ENCODE assay signal across 13 mouse cellular contexts in genomic region chr9:57431202-57431601, GRCm38 (mm10). TPM values are rescaled to one million over a fixed set of nuclear protein-coding genes. Genes with fewer than 3 reads are reported as not detected.
DNase-seq lines count a peak whose midpoint lies in the region; ATAC-seq lines count a peak whose summit lies in the region.
"Had no signal": no experiment of that assay in that cellular context is flagged by ENCODE, and none has a peak within 500 bp of the region (broad histone marks: within the 10 kb centered on the region; RNA-seq: fewer than 3 reads in every experiment).

No protein-coding gene starts in this region.

- H3K4me1 ChIP-seq in embryonic facial prominence, embryonic 10.5 days: peaks cover 30% of the 10 kb centered on the region
- peaks cover 42% of the 10 kb centered on the region for H3K4me1 ChIP-seq in kidney, embryonic 15.5 days

- no peak overlapping the region for H3K9ac ChIP-seq in kidney, embryonic 15.5 days
- H3K9ac ChIP-seq: hindbrain, embryonic 15.5 days; neural tube, embryonic 13.5 days had no signal

- no peak overlapping the region for H3K4me3 ChIP-seq in embryonic facial prominence, embryonic 10.5 days
- H3K4me3 ChIP-seq in kidney, embryonic 15.5 days (replicated peaks): no peak overlapping the region
- H3K4me3 ChIP-seq: hindbrain, embryonic 15.5 days; neural tube, embryonic 13.5 days had no signal

- H3K27me3 ChIP-seq in embryonic facial prominence, embryonic 10.5 days (replicated peaks; ENCODE audit: low read depth, poor library complexity, severe bottlenecking): no peaks in the 10 kb centered on the region
- no peaks in the 10 kb centered on the region for H3K27me3 ChIP-seq in kidney, embryonic 15.5 days
- H3K27me3 ChIP-seq: hindbrain, embryonic 15.5 days; neural tube, embryonic 13.5 days had no signal

- no peaks in the 10 kb centered on the region for H3K36me3 ChIP-seq in embryonic facial prominence, embryonic 10.5 days (replicated peaks)
- H3K36me3 ChIP-seq in kidney, embryonic 15.5 days: no peaks in the 10 kb centered on the region
- H3K36me3 ChIP-seq: hindbrain, embryonic 15.5 days had no signal

- no peak for ATAC-seq in kidney, embryonic 15.5 days (replicated peaks; ENCODE audit: low FRiP score)

- 31% methylated on average over 9 of the region's 9 CpGs for WGBS in embryonic facial prominence, embryonic 10.5 days
- WGBS in kidney, embryonic 15.5 days: 25% methylated on average over 9 of the region's 9 CpGs

- DNase-seq in embryo, embryonic 11 days: peak; percentile 10
- no peak for DNase-seq in embryo, embryonic 10 days (ENCODE audit: low spot score)
- DNase-seq in lung, postnatal 25 days (ENCODE audit: low spot score): peak; percentile 26
- no peak for DNase-seq in lung, postnatal 14 days
- DNase-seq in embryonic facial prominence, embryonic 10.5 days (ENCODE audit: low spot score): no peak
- no peak for DNase-seq in gastrocnemius, postnatal 25 days
- no peak for DNase-seq in gastrocnemius, adult 18-20 months (ENCODE audit: low spot score)
- DNase-seq: cerebellum, postnatal 25 days; gastrocnemius, postnatal 14 days; liver had no signal

- peak overlapping the region; percentile 27; the same call in 1 of the 2 replicates for H3K27ac ChIP-seq in embryonic facial prominence, embryonic 10.5 days (replicated peaks)
- peak overlapping the region; percentile 38 for H3K27ac ChIP-seq in kidney, embryonic 15.5 days
- H3K27ac ChIP-seq: hindbrain, embryonic 15.5 days; neural tube, embryonic 13.5 days had no signal

- H3K4me2 ChIP-seq in kidney, embryonic 15.5 days: no peak overlapping the region
- H3K4me2 ChIP-seq: hindbrain, embryonic 15.5 days; neural tube, embryonic 13.5 days had no signal

- no peaks in the 10 kb centered on the region for H3K9me3 ChIP-seq in embryonic facial prominence, embryonic 10.5 days
- H3K9me3 ChIP-seq in kidney, embryonic 15.5 days (replicated peaks): no peaks in the 10 kb centered on the region
- H3K9me3 ChIP-seq: hindbrain, embryonic 15.5 days; neural tube, embryonic 13.5 days had no signal

RNA-seq across cellular contexts. Expression of gene Ppcdc, which starts 8.7 kb away (rescaled TPM):
- 20.8 and 25.4 TPM in 2 replicates for polyA plus RNA-seq in embryonic facial prominence, embryonic 10.5 days (2016; fragmentation: Nextera tagmentation; extraction: Ambion mirVana)
- polyA plus RNA-seq in kidney, embryonic 15.5 days (2015; fragmentation: Nextera tagmentation; extraction: Ambion mirVana): 25.8 and 30.3 TPM in 2 replicates
- total RNA-seq in gastrocnemius, postnatal 25 days (2021): 1 to 10 TPM; 5.7 to 8.1 TPM
- 1 to 10 TPM; 6.5 to 7.9 TPM for total RNA-seq in gastrocnemius, adult 18-20 months (2021)

RNA-seq across cellular contexts. Expression of gene Scamp5, which starts 36.7 kb away (rescaled TPM):
- 9.3 and 9.6 TPM in 2 replicates for polyA plus RNA-seq in embryonic facial prominence, embryonic 10.5 days (2016; fragmentation: Nextera tagmentation; extraction: Ambion mirVana)
- 15.1 and 15.9 TPM in 2 replicates for polyA plus RNA-seq in kidney, embryonic 15.5 days (2015; fragmentation: Nextera tagmentation; extraction: Ambion mirVana)
- 1 to 10 TPM; 1.4 to 2.4 TPM for total RNA-seq in gastrocnemius, postnatal 25 days (2021)
- total RNA-seq in gastrocnemius, adult 18-20 months (2021): 1 to 10 TPM in 1 of 2 experiments, under 1 TPM in 1; 0.98 to 1.2 TPM

Comparison
In these comparisons a context has a peak if more than half of its experiments do, and no peak if none do; other contexts are left out.
1. DNase-seq: peak in embryo, embryonic 11 days (single experiment) and lung, postnatal 25 days (single experiment); none in embryo, embryonic 10 days (single experiment), lung, postnatal 14 days (single experiment), embryonic facial prominence, embryonic 10.5 days (single experiment), gastrocnemius, postnatal 25 days (single experiment) and gastrocnemius, adult 18-20 months (single experiment).